ENCODE assay signal across 31 mouse cellular contexts in genomic region chr7:25348861-25349260, GRCm38 (mm10). TPM values are rescaled to one million over a fixed set of nuclear protein-coding genes. Genes with fewer than 3 reads are reported as not detected.
DNase-seq lines count a peak whose midpoint lies in the region; ATAC-seq and TF ChIP-seq lines count a peak whose summit lies in the region.
"Had no signal": no experiment of that assay in that cellular context is flagged by ENCODE, and none has a peak within 500 bp of the region (broad histone marks: within the 10 kb centered on the region; RNA-seq: fewer than 3 reads in every experiment).

No protein-coding gene starts in this region.

- H3K27me3 ChIP-seq in stomach, postnatal 0 days (ENCODE audit: control insufficient read depth, insufficient read depth, low read length), result no peaks in the 10 kb centered on the region
- H3K27me3 ChIP-seq: embryonic facial prominence, embryonic 12.5 days; embryonic facial prominence, embryonic 15.5 days; heart, embryonic 13.5 days; Patski had no signal

- 84% methylated on average over 8 of the region's 8 CpGs for WGBS in stomach, postnatal 0 days

- 0 out of 2 replicates have a peak, but pooled peaks have one; percentile 21 for ATAC-seq in stomach, postnatal 0 days (ENCODE audit: low FRiP score, low TSS enrichment)
- ATAC-seq: forebrain, embryonic 14.5 days; forebrain, postnatal 0 days; hindbrain, postnatal 0 days; Patski had no signal

- no peak overlapping the region for H3K4me2 ChIP-seq in stomach, postnatal 0 days (replicated peaks; ENCODE audit: low read depth)
- H3K4me2 ChIP-seq: embryonic facial prominence, embryonic 12.5 days; embryonic facial prominence, embryonic 15.5 days; heart, embryonic 13.5 days; hindbrain, embryonic 14.5 days had no signal

- no peak overlapping the region for H3K9ac ChIP-seq in stomach, postnatal 0 days (ENCODE audit: low read length)
- H3K9ac ChIP-seq: embryonic facial prominence, embryonic 12.5 days; embryonic facial prominence, embryonic 15.5 days; forebrain, postnatal 0 days; heart, embryonic 13.5 days; hindbrain, embryonic 14.5 days had no signal

- H3K4me1 ChIP-seq in stomach, postnatal 0 days (replicated peaks; ENCODE audit: control insufficient read depth, insufficient read depth), result no peaks in the 10 kb centered on the region
- H3K4me1 ChIP-seq: embryonic facial prominence, embryonic 12.5 days; embryonic facial prominence, embryonic 15.5 days; heart, embryonic 13.5 days had no signal

- TF ChIP-seq EP300 in stomach, postnatal 0 days (optimal IDR thresholded peaks at IDR 0.05), result no peak

- no peaks in the 10 kb centered on the region for H3K9me3 ChIP-seq in stomach, postnatal 0 days (ENCODE audit: control insufficient read depth, low read length)

- DNase-seq in kidney, adult 18-20 months, result peak; percentile 42
- no peak for DNase-seq in kidney, postnatal 4 days
- DNase-seq in kidney, adult 9 months, result peak; percentile 71
- no peak for DNase-seq in kidney, postnatal 10 days
- no peak for DNase-seq in stomach, postnatal 0 days (ENCODE audit: low spot score)
- DNase-seq in cerebellum, adult 11 months, result no peak
- DNase-seq: adrenal gland, postnatal 10 days; adrenal gland, postnatal 36 days; B cell, adult 2 months; cerebellum, adult 2 months; cerebellum, adult 9-11 months; cerebellum, postnatal 25 days; forebrain, postnatal 0 days; gastrocnemius, adult 2 months; gastrocnemius, postnatal 14 days; heart, adult 2 months; heart, postnatal 14 days; heart, postnatal 4 days had no signal

- no peak overlapping the region for H3K27ac ChIP-seq in stomach, postnatal 0 days (replicated peaks)
- H3K27ac ChIP-seq: embryonic facial prominence, embryonic 12.5 days; embryonic facial prominence, embryonic 15.5 days; gastrocnemius, adult 2 months; heart, adult 2 months; heart, embryonic 10.5 days; heart, embryonic 13.5 days; hindbrain, embryonic 14.5 days; hindbrain, postnatal 0 days had no signal

- no peak for TF ChIP-seq CTCF in stomach, postnatal 0 days (IDR thresholded peaks at IDR 0.05; ENCODE audit: low read depth)

- H3K36me3 ChIP-seq in stomach, postnatal 0 days (ENCODE audit: control insufficient read depth, insufficient read depth, low read length), result peaks cover 8% of the 10 kb centered on the region; the same call in 1 of the 2 replicates

- no peak overlapping the region for H3K4me3 ChIP-seq in stomach, postnatal 0 days (ENCODE audit: low read depth, low read length)
- H3K4me3 ChIP-seq: embryonic facial prominence, embryonic 12.5 days; embryonic facial prominence, embryonic 15.5 days; gastrocnemius, adult 2 months; heart, adult 2 months; heart, embryonic 10.5 days; heart, embryonic 13.5 days had no signal

RNA-seq across cellular contexts. Expression of gene Cnfn, which starts 20.7 kb away (rescaled TPM):
- 4,615 and 4,883 TPM in 2 replicates for polyA plus RNA-seq in stomach, postnatal 0 days (2015; fragmentation: Nextera tagmentation; extraction: Ambion mirVana)
- polyA plus RNA-seq: cerebellum, adult 2 months; forebrain, embryonic 14.5 days; forebrain, postnatal 0 days; frontal cortex, adult 2 months; G1E; gonadal fat pad, adult 2 months; heart, adult 2 months; heart, embryonic 10.5 days; heart, embryonic 13.5 days; hindbrain, embryonic 11.5 days; hindbrain, embryonic 14.5 days; Patski had no signal

RNA-seq across cellular contexts. Expression of gene Megf8, which starts 31.9 kb away (rescaled TPM):
- 3.3 and 3.6 TPM in 2 replicates for polyA plus RNA-seq in stomach, postnatal 0 days (2015; fragmentation: Nextera tagmentation; extraction: Ambion mirVana)

RNA-seq across cellular contexts. Expression of gene Tmem145, which starts 43.0 kb away (rescaled TPM):
- polyA plus RNA-seq in stomach, postnatal 0 days (2015; fragmentation: Nextera tagmentation; extraction: Ambion mirVana), result 0.67 and 1.1 TPM in 2 replicates
- polyA plus RNA-seq: G1E; gonadal fat pad, adult 2 months had no signal

RNA-seq across cellular contexts. Expression of gene Prr19, which starts 47.6 kb away (rescaled TPM):
- polyA plus RNA-seq in stomach, postnatal 0 days (2015; fragmentation: Nextera tagmentation; extraction: Ambion mirVana), result 0.07 TPM in 1 of 2 replicates, not detected in the other
- polyA plus RNA-seq: heart, adult 2 months; heart, embryonic 16.5 days had no signal

RNA-seq across cellular contexts. Expression of gene Lipe, which starts 49.6 kb away (rescaled TPM):
- 10.3 and 12.5 TPM in 2 replicates for polyA plus RNA-seq in stomach, postnatal 0 days (2015; fragmentation: Nextera tagmentation; extraction: Ambion mirVana)

Comparison
In these comparisons a context has a peak if more than half of its experiments do, and no peak if none do; other contexts are left out.
1. DNase-seq: peak in kidney, adult 18-20 months (single experiment) and kidney, adult 9 months (single experiment); none in kidney, postnatal 4 days (0 of 2), kidney, postnatal 10 days (single experiment), stomach, postnatal 0 days (single experiment) and cerebellum, adult 11 months (single experiment).